Mouse (Mus musculus) urinary bladder, postnatal 36 days (tissue): ENCODE data around the gene Dpm3.

Experiments used
- DNase-seq, 2 experiments: peaks; one replicate each; pipeline ENCODE4 v3.0.0; 2022; ENCODE audit warnings: low spot score in 2 of 2, mixed read lengths in 1 of 2

The Dpm3 gene

GRCm38 (mm10) chr3:89294195-89294594 lies 35.0 kb downstream of the Dpm3 start:
- no peak for DNase-seq

- no peak for DNase-seq
Measured at GRCm38 (mm10) chr3:89295685-89296230, 36.6 kb downstream of the Dpm3 start.

GRCm38 (mm10) chr3:89296761-89297396 lies 37.7 kb downstream of the Dpm3 start:
- DNase-seq: no peak

DNA sequence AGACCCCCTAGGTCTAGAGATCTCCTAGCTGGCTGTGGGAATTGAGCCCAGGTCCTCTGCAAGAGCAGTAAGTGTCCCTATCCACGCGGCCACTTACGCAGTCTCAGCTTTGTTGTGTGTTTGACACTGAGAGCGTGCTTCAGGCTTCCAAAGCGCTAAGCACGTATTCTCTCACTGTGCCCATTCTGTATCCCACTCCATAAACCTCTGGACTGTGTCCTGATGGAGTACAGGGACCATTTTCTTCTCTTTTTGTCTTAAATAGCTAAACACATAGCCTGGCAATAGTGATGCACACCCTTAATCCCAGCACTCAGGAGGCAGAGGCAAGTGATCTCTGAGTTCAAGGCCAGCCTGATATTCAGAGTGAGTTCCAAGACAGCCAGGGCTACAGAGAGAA lies 39.8 kb downstream of the Dpm3 start:
- DNase-seq: no peak

DNA sequence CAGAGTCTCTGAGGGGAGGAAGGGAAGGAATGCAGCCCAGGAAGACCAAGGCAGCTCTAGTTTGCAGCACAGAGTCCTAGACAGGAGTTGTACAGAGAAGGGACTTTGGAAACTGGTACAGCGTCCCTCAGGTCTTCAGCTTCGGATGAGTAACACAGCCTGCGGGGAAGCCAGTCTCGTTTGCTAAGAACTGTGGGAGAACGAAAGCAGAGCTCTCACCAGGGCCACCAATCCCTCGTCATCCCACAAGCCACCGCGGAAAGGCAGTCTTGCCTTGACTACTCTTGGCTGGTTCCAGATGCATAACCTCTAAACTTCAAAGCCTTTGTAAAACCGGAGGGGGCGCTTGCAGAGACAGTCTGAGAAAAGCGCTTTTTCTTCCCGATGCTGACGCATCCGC lies 40.3 kb downstream of the Dpm3 start:
- DNase-seq: no peak

DNA sequence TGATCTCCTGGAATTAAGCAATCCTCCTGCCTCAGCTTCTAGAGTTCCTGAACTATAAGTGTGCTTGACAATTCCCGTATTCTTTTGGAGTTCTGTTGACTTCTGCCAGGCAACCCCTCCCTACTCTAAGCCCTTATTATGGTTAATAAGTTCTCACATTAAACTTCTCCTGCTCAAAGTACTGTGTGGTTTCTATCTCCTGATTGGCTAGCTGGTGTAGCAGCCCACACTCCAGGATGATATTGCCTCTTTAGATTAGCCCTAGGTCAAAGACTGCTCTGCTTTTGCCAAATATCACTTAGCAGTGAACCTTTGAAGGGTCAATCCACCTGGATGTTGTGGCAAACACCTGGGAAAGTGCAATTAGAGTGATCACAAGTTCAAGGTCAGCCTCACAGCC lies 40.9 kb downstream of the Dpm3 start:
- no peak for DNase-seq

DNA sequence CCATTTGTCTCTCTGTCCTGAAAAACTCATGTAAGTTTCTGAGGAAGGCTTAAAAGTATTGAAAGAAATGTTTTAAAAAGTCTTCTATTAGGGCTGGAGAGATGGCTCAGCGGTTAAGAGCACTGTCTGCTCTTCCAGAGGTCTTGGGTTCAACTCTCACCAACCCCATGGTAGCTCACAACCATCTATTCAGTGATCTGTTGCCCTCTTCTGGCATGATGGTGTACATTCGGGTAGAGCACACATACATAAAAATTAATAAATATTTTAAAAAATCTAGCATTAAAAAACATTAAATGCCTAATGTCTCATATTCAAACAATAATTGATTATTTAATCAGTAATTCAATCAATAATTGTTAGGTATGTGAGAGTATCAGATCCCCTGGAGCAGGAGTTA lies 41.4 kb downstream of the Dpm3 start:
- no peak for DNase-seq

GRCm38 (mm10) chr3:89304440-89304839 lies 45.3 kb downstream of the Dpm3 start:
- DNase-seq: no peak

GRCm38 (mm10) chr3:89305105-89305504 lies 45.9 kb downstream of the Dpm3 start:
- no peak for DNase-seq

DNA sequence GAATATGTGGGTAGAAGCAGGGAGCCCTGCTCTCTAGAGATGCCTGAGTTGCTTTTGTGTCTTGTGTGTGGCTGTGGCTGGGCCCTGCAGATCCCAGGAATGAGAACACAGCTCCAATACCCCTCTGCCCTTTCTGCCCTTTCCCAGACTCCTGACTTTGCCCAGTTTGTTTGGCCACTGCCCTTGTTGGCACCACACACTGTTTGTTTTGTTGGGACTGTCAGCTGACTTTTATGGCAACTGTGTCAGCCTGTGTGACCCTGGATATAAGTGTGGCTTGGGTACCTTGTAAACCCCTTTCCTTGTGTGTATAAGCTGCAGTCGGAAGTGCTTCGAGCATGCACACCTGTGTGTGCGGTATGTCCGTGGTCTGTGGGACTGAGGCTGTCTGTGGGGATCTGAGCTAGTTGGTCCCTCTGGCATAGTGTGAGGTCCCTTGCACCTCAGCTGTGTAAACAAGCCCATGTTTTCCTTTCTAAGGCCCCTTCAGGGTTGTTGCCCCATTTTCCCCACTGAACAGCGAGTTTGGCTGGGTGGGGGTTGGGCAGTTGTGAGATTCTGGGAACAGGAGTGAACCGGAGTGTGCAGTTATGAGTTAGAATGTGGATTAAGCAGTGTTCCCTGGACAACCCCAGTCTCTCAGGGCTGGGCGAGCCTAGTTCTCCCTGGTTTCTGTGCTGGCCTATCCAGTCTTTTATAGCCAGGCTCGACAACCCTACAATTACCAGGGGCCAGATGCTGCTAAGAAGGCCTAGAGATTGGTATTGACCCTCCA lies 46.6 kb downstream of the Dpm3 start:
- DNase-seq: no peak

- DNase-seq: peak; percentile 43 to 69
Measured at GRCm38 (mm10) chr3:89308089-89308488, 48.9 kb downstream of the Dpm3 start.

- no peak for DNase-seq
Measured at GRCm38 (mm10) chr3:89314340-89314739, 55.2 kb downstream of the Dpm3 start.

DNA sequence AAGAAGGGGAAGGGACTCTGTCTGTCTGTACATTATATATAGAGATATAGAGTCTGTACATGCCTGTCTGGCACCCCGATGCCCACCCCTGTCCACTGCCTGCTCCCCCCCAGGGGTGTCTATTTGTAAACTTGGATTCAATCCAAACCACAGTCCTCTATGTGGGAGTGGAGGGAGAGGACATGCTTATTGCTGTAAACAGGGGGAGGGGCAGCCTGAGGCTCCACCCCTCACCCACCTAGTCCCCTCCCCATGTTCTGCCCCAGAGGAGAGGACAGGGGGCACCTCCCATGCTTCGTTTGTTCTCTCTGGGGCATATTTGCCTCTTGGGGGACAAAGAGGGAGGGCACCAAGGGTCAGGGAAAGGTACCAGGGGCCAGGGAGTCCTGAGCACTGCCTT lies 55.6 kb downstream of the Dpm3 start:
- DNase-seq: no peak

DNA sequence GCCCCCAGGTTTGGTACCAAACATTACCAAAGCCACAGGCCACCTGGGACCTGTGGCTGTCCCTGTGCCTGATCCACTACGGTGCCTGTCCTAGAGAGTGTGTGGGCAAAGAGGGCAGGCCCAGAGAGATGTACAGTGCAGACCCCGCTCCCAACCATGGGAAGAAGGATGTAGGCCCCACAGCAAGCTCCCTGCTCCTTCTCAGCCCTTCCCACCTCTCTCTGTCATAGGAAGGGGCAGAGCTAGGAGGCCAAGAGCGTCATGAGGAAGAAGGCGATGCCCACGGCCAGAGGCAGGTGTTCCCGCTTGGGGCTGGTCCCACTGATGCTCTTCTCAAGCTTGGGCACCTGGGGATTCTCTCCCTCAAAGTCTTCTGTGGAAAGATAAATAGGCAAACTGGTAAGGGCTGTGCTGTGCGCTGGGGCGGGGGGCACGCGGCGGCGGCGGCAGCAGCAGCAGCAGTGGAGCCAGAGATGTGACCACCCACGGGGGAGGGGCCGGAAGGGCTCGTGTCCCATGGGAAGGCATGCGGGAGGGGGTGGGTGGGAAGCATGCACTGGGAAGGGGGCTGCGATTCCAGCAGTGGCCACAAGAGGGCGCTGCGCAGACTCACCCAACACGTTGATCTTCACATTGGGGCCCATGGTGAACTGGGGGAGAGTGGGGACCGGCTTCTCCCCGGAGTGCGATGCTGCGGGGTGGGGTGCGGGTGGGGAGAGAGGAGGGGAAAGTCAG lies 56.2 kb downstream of the Dpm3 start:
- DNase-seq: peak; percentile 54 to 71

DNA sequence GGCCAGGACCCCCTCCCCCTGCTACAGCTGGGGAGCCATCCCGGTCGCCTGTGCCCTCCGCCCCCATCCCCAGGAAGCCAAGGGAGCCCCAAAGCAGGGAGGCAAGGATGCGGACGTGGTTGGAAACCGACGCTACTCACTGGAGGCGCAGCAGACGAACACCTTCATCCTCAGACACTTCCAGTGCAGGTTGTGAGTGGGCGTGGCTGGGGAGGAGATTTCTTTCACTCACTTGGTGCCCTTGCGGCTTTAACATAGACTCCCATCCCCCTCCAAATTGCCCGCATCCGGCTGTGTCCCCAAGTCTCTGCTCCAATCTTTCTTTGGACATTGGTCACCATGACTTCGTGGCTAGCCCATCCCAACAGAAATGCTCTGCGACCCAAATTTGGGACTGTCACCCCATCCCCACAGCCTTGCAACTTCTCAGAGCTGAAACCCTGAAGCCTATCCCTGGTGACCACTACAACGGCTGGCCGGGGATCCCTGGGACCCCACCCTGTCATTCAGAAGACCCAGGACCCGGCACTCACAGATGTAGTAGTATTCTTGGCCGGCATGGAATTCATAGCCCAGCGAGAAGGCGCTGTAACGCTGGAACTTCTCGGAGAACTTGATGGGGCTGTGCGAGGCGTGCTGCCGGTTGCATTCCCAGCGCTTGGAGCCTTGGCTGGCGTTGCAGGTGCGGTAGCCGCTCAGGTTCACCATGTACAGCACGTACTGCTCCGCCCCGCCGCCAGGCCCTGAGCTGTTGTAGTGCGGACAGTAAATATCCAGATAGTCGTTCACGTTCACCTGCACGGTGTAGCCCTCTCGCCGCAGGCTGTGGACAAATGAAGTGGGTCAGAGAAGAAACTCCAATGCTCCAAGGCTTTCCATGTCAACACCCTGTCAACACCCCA lies 57.0 kb downstream of the Dpm3 start:
- DNase-seq: no peak
